Mouse (Mus musculus) cerebral cortex, adult 2 months (tissue): ENCODE results near the gene Plin3.

Source experiments
- WGBS: fragments of 180-500 bp; shearing (Covaris S2); methylation state at CpG from one replicate; pipeline ENCODE4 v1.1.7; 2018; 5-methylcytosine and 5-hydroxymethylcytosine counted together

Plin3 gene

DNA sequence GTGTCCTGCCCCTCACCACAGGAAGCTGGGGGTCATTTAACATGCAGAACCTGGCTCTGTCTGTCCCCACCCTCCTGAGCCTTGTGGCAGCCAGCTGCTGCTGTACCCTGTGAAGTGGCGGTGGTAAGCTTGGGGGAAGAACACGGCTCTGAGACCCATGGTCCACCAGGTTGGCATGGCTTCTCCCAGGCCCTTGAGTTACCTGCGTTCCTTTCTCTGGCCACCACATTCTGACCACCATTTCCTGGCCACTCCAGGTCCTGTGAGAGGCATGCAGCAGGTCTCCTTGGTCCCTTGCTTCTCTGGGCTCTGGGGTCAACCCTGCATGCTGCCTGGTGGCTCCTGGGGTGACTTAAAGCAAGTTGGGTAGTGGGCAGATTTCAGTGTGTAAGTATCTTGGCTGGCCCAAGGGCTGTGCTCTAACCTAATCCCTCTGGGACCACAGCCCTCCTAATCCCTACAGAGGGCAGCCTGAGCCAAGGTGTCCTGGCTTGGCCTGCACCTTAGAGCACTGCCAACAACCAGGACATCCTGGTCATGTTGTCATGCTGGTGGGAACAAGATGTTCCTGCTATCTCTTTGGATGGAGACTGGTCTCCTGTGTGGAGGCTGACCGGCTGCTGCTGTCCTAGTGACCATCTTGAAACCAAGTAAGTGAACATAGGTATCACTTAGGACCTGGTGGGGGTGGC is at the start of gene Plin3:
TSS of gene Plin3 (minus strand) at position 343 of the 692 bp plus-strand sequence.
- WGBS = 92% methylated on average over 4 of the region's 4 CpGs

DNA sequence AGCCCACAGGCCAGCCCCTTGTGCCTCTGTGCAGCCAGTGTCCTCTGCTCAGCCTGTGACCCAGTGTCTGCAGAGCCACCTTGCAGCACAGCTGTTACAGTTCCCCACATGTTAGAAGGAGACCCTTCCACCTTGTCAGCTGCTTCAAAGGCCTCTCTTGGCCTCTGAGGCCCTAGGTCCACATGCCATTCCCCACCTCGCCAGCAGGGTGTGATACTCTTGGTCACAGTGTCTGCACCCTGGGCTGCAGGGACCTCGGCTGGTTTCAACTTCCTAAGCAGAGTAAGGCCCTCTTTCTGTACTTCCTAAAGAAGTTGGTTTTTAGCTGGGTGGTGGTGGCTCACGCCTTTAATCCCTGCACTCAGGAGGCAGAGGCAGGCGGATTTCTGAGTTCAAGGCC is 46.2 kb upstream of the Plin3 start:
- WGBS = 67% methylated on average over 4 of the region's 4 CpGs

GRCm38 (mm10) chr17:56337791-56338190 is 45.1 kb upstream of the Plin3 start:
- 77% methylated on average over 6 of the region's 6 CpGs for WGBS

DNA sequence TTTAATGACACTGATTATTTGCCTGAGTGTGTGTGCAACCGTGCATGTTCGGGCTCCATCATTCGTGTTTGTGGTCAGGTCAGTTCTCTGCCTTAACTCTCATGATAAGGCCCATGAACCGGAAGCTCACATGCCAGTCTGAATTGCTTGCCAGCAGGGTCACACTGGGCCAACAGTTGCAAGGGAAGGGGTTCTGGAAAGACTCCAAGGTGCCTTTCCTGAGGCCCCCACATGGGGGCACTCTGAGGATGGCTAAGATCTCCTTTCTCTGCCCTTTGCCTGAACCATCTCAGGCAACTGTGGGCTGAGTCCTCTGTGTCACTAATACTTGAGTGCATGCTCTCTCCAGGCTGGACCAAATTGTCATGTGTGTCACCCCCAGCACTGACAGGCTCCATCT is 44.5 kb upstream of the Plin3 start:
- 31% methylated on average over 4 of the region's 4 CpGs for WGBS

- 40% methylated on average over 8 of the region's 8 CpGs for WGBS
Measured at GRCm38 (mm10) chr17:56332987-56333386, 40.3 kb upstream of the Plin3 start.

DNA sequence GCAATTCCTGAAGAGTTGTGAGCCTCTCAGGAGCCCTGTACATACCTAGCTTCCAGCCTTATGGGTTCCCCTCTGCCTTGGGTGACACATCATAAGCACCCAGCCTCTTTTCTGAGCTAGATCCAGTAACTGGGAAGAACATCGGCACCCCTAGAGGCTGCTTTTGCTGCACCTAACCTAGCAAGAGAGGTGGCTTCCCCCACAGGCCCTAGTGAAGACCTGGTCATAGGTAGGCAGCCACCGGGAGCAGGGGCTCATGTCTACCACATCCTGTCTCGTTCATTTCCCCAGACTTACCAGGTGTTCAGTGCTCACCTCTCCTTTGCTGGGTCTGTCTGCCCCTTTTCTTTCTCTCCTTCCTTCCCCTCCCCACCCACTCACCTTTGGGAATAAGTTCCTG is 37.7 kb upstream of the Plin3 start:
- WGBS = 54% methylated on average over 3 of the region's 3 CpGs

DNA sequence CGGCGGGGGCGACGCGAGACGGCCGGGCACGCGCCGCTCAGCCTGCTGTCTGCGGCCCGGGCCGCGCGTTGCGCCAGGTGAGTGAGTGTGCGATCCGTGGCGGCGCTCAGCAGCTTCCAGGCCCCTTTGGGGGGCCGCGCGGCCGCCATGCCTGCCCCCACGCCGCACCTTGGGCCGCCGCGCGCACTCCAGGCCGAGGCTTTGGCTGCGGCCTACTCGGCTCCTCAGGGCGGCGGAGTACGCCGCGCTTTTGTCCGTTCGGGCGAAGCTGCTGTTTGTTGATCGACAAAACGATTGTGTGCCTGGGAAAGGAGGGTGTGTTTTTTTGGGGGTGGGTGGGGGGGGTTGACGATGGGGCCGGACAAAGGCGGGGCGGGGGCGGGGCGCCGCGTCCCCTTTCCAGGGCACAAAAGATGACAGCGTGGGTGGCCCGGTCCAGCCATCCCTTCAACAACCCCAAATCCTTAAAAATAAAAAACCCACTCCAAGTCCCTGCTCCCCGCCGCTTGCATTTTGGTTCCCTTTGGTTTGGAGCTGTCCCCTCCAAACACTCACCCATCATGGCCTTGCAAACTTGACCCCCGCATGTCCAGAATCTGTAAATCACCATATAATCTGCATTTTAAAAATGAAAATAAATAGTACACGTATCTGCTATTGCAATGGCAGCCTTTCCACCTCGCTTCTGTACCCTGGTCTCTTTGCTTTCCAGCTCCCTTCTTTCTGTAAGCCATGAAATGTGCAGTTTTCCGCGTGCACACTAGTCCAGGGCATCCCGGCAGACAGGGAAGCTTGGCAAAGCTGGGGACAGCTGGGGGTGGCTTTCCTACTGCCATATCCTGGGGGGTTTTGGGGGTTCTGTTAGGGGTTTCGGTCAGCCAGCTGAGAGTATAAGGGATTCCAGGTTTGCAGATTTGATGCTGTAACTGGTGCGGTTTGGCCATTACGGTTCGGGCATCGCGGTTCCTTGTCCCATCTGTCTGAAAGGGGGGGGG is 33.8 kb upstream of the Plin3 start:
- 1% methylated on average over 66 of the region's 67 CpGs for WGBS

- WGBS = under 1% methylated on average over 56 of the region's 57 CpGs
Measured at GRCm38 (mm10) chr17:56325450-56326152, 32.9 kb upstream of the Plin3 start, which contains the start of gene Kdm4b. Gene Kdm4b (plus strand): TSS chr17:56326062.

GRCm38 (mm10) chr17:56324419-56324818 is 31.7 kb upstream of the Plin3 start:
- 72% methylated on average over 3 of the region's 3 CpGs for WGBS

GRCm38 (mm10) chr17:56309191-56309945 is 16.7 kb upstream of the Plin3 start:
- 92% methylated on average over 15 of the region's 15 CpGs for WGBS

DNA sequence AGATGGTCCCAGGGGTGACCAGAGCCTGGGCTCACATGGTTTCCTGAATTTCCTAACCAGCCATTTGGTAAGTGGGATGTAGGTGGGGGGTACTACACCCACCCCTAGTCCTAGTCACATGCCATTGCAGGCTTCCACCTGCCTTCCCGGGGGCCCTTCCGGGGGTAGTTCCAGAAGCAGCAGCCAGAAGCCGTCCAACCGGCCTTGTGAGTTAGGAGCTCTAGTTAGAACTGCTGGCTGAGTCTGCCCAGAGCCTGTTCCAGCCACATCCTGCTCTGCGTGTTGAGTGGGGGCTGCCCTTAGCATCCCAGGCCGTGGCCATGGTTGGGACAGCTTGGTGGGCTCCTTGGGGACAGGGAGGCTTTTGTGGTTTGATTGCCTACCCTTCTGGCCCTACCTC is 15.4 kb upstream of the Plin3 start:
- WGBS = 85% methylated on average over 6 of the region's 6 CpGs

GRCm38 (mm10) chr17:56305826-56306225 is 13.2 kb upstream of the Plin3 start:
- 68% methylated on average over 8 of the region's 8 CpGs for WGBS

DNA sequence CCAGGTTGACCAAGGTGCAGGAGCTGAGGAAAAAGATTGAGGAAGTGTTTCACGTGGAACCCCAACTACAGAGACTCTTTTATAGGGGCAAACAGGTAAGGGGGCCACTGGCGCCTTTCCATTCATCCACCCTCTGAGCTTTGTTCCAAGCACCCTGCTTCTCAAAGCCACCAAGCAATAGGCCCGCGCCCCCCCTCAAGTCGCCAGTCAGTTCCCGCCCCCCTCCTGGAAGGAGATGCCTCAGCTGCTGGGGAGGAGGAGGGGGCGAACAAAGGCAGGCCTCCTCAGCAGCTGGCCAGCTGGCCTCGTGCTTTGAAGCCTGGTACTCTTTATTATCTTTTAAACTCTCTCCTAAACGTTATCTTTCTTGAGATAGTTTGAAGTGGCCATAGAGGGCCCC is 12.5 kb upstream of the Plin3 start:
- WGBS = 33% methylated on average over 9 of the region's 9 CpGs

DNA sequence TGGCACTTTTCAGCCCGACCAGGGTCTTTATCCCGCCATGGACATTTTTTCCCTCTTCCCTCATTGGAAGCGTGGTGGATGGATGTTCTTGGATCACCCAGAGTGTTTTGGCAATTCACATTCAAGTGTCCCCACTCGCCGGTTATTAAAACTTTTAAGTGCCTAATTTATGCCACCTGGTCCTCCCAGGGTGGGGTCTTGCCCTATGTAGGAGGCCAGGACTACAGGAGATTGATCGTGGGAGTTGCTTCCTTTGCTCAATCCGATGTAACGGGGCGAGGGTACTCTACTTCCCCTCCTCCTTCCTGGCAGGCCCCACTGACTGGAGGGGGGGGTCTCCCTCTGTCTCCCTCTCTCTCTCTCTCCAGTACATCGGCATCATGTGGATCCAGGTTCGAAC is 12.0 kb upstream of the Plin3 start:
- WGBS = 20% methylated on average over 11 of the region's 11 CpGs

GRCm38 (mm10) chr17:56303847-56304586 is 11.3 kb upstream of the Plin3 start:
- WGBS = under 1% methylated on average over 68 of the region's 68 CpGs

DNA sequence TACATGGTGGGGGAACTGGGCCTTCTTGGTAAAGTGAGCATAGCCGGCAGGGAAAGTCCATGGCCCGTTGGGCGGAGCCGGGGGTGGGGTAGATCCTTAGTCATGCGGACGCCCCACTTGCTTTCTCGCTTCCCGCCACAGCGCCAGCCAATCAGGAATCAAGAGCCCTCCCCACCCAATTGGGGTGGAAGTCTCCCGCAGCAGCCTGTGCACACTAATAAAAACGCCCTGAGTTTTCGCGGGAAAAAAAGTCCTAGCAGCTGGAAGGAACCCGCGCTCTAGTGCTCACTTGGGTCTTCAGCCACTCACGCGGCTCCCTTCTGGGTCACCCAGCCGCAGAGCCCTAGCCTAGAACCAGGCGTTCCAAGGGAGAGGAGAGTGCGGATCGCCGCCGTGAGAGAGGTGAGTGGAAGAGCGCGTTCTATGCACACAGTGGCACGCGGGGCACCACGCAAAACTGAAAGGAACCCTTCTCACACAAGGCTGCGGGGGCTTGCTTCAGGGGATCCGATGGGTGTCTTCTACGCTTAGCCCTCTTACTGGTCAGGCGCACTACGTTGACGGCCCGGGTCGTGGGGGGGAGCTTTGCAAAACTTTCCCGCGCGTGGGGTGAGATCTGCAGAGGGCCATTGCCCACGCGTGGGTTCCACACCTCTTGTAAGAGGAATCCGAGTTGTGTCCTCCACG is 10.6 kb upstream of the Plin3 start, which contains the start of gene Uhrf1:
TSS of gene Uhrf1 (plus strand) at position 162 of the 687 bp plus-strand sequence.
- WGBS = under 1% methylated on average over 43 of the region's 43 CpGs

DNA sequence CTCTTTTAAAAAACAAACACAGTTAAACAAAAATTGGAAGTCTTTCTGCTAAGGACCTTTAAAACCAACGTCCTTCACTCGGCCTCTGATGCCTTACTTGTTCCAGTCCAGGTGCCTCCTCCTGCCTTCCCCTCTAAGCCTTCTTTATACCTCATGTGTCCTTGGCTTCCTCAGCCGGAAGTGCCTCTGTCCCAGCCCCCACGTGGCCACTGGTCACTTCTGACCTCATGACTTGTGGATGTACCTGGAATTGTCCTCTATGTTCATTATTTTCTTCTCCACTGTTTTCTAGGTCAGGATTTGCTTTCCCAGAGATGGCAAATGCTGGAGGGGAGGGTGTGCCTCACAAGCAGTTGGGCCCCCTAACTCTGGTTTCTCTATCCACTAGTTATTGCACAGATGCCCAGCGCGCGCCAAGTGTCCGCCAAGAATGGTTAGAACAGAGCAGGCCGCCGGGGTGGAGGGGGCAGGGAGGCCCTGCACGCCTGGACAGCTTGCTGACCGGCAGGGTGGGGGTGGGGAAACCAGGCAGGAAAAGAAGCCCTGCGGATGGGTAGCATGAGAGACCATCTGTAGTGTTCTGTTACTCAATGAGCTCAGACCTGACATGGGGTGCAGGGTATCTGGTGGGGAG is 9.8 kb upstream of the Plin3 start:
- 33% methylated on average over 13 of the region's 13 CpGs for WGBS

GRCm38 (mm10) chr17:56300186-56300585 is 7.5 kb upstream of the Plin3 start, which contains the start of gene Arrdc5:
Gene Arrdc5 (minus strand): TSS chr17:56300286.
- 94% methylated on average over 9 of the region's 9 CpGs for WGBS

DNA sequence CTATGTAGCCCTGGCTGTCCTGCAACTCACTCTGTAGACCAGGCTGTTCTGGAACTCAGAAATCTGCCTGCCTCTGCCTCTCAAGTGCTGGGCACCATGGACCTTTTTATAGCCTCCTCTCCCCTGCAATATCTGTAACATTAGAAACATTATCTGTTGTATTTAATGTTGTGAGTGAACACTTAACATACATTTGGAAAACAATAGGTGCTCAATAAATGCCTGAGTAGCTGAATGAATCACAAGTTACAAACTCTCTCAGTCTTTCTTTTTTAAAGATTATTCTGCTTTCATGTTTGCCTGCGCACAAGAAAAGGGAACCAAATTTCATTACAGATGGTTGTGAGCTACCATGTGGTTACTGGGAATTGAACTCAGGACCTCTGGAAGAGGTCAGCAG is 5.6 kb upstream of the Plin3 start:
- 90% methylated on average over 1 of the region's 1 CpGs for WGBS
